Mouse (Mus musculus): Measurements from ENCODE around the gene Ptprz1. TPM values are rescaled to one million over a fixed set of nuclear protein-coding genes. Genes with fewer than 3 reads are reported as not detected.

The Ptprz1 gene
- total and polyA plus RNA-seq, 3 experiments = not detected

GRCm38 (mm10) chr6:23048836-23049235 is 173.5 kb downstream of the Ptprz1 start:
- H3K79me2 ChIP-seq (replicated peaks; ENCODE audit: control insufficient read depth, extremely low read depth, insufficient read depth, poor library complexity, severe bottlenecking) = no peaks in the 10 kb centered on the region
- no peak overlapping the region for H3K4me3 ChIP-seq (replicated peaks in 1 of 3; ENCODE audit: low read depth in 2 of 3, low read length in 2 of 3, poor library complexity in 1 of 3)
- H3K36me3 ChIP-seq (replicated peaks in 1 of 2; ENCODE audit: control insufficient read depth in 1 of 2, insufficient read depth in 1 of 2, low read length in 1 of 2) = no peaks in the 10 kb centered on the region
- in situ Hi-C loops (cut with MboI; ENCODE audit: low pct_ligation_motif_present, low pct_unique_long_range_greater_than_20kb, low sequenced_read_pairs) (no loop called here), dilution Hi-C loops (cut with MboI; ENCODE audit: extremely low pct_ligation_motif_present, extremely low pct_unique_long_range_greater_than_20kb, low sequenced_read_pairs) (no loop called here)
- H3K9me3 ChIP-seq (replicated peaks; ENCODE audit: low read length) = no peaks in the 10 kb centered on the region
- DNase-seq (ENCODE audit: extremely low read depth) = no peak
- H3K9ac ChIP-seq (ENCODE audit: insufficient read depth, low read depth) = no peak overlapping the region
- no peaks in the 10 kb centered on the region for H3K4me1 ChIP-seq (ENCODE audit: control insufficient read depth in 1 of 2, insufficient read depth in 2 of 2)
- no peak for TF ChIP-seq MXI1 (IDR thresholded peaks at IDR 0.05; ENCODE audit: low read depth, low read length)
- H3K27me3 ChIP-seq (replicated peaks) = no peaks in the 10 kb centered on the region
- H3K4me2 ChIP-seq (ENCODE audit: insufficient read depth, low read depth, poor library complexity, severe bottlenecking) = no peak overlapping the region
- no peak overlapping the region for H3K27ac ChIP-seq (ENCODE audit: insufficient read depth, low read depth)

GRCm38 (mm10) chr6:23055734-23056133 is 180.4 kb downstream of the Ptprz1 start:
- dilution Hi-C loops (cut with MboI; ENCODE audit: extremely low pct_ligation_motif_present, extremely low pct_unique_long_range_greater_than_20kb, low sequenced_read_pairs) = no loop called here

GRCm38 (mm10) chr6:23076060-23076459 is 200.8 kb downstream of the Ptprz1 start:
- DNase-seq (ENCODE audit: extremely low read depth) = no peak
- H3K27me3 ChIP-seq (replicated peaks) = no peaks in the 10 kb centered on the region
- no peak overlapping the region for H3K4me2 ChIP-seq (ENCODE audit: insufficient read depth, low read depth, poor library complexity, severe bottlenecking)
- H3K9ac ChIP-seq (ENCODE audit: insufficient read depth, low read depth) = no peak overlapping the region
- TF ChIP-seq HCFC1 (IDR thresholded peaks at IDR 0.05; ENCODE audit: low read depth, low read length) (no peak), USF2 (conservative IDR thresholded peaks at IDR 0.05; ENCODE audit: low read depth, low read length) (no peak), ELF1 (IDR thresholded peaks at IDR 0.05; ENCODE audit: low read depth, low read length) (no peak), IRF4 (IDR thresholded peaks at IDR 0.05; ENCODE audit: low read depth, low read length) (no peak), MXI1 (IDR thresholded peaks at IDR 0.05; ENCODE audit: low read depth, low read length) (no peak), JUN (IDR thresholded peaks at IDR 0.05; ENCODE audit: insufficient read depth, low read depth, low read length) (no peak), MAX (IDR thresholded peaks at IDR 0.05; ENCODE audit: low read length) (no peak), TBP (conservative IDR thresholded peaks at IDR 0.05; ENCODE audit: low read depth, low read length) (no peak), MYC (IDR thresholded peaks at IDR 0.05; ENCODE audit: low read depth, low read length) (no peak), ETS1 (conservative IDR thresholded peaks at IDR 0.05; ENCODE audit: low read depth, low read length) (no peak), SIN3A (IDR thresholded peaks at IDR 0.05; ENCODE audit: low read length) (no peak), ZNF384 (IDR thresholded peaks at IDR 0.05; ENCODE audit: low read depth, low read length) (no peak), ZKSCAN1 (IDR thresholded peaks at IDR 0.05; ENCODE audit: borderline replicate concordance, low read depth, low read length) (no peak), E2F4 (IDR thresholded peaks at IDR 0.05; ENCODE audit: insufficient replicate concordance, low read depth, low read length) (no peak), MEF2A (IDR thresholded peaks at IDR 0.05; ENCODE audit: borderline replicate concordance, low read depth, low read length) (no peak)
- no peaks in the 10 kb centered on the region for H3K36me3 ChIP-seq (replicated peaks in 1 of 2; ENCODE audit: control insufficient read depth in 1 of 2, insufficient read depth in 1 of 2, low read length in 1 of 2)
- no peak overlapping the region for H3K27ac ChIP-seq (ENCODE audit: insufficient read depth, low read depth)
- H3K4me1 ChIP-seq (ENCODE audit: control insufficient read depth in 1 of 2, insufficient read depth in 2 of 2) = no peaks in the 10 kb centered on the region
- H3K4me3 ChIP-seq (replicated peaks in 1 of 3; ENCODE audit: low read depth in 2 of 3, low read length in 2 of 3, poor library complexity in 1 of 3) = no peak overlapping the region
- H3K9me3 ChIP-seq (replicated peaks; ENCODE audit: low read length) = no peaks in the 10 kb centered on the region
- no peaks in the 10 kb centered on the region for H3K79me2 ChIP-seq (replicated peaks; ENCODE audit: control insufficient read depth, extremely low read depth, insufficient read depth, poor library complexity, severe bottlenecking)
- in situ Hi-C loops (cut with MboI; ENCODE audit: low pct_ligation_motif_present, low pct_unique_long_range_greater_than_20kb, low sequenced_read_pairs) = no loop called here
- dilution Hi-C loops (cut with MboI; ENCODE audit: extremely low pct_ligation_motif_present, extremely low pct_unique_long_range_greater_than_20kb, low sequenced_read_pairs) = no loop called here

More at GRCm38 (mm10) chr6:23055734-23056133, 180.4 kb downstream of the Ptprz1 start:
- no peak for TF ChIP-seq CTCF (conservative IDR thresholded peaks at IDR 0.05 in 1 of 2, IDR thresholded peaks at IDR 0.05 in 1 of 2; ENCODE audit: low read depth in 2 of 2, low read length in 2 of 2)
- no peak for TF ChIP-seq NRF1 (IDR thresholded peaks at IDR 0.05; ENCODE audit: low read depth, low read length)
- TF ChIP-seq CHD2 (IDR thresholded peaks at IDR 0.05; ENCODE audit: low read length) = no peak
- TF ChIP-seq GABPA (IDR thresholded peaks at IDR 0.05; ENCODE audit: insufficient replicate concordance, low read depth, low read length) = no peak
- TF ChIP-seq JUN (IDR thresholded peaks at IDR 0.05; ENCODE audit: insufficient read depth, low read depth, low read length) = no peak
- no peak for TF ChIP-seq MEF2A (IDR thresholded peaks at IDR 0.05; ENCODE audit: borderline replicate concordance, low read depth, low read length)
- TF ChIP-seq SMC3 (IDR thresholded peaks at IDR 0.05; ENCODE audit: low read depth, low read length) = no peak
- no peak for TF ChIP-seq POLR2A (IDR thresholded peaks at IDR 0.05; ENCODE audit: low read depth, low read length)
- no peak for TF ChIP-seq ZMIZ1 (IDR thresholded peaks at IDR 0.05; ENCODE audit: low read depth, low read length)
- TF ChIP-seq ZC3H11A (IDR thresholded peaks at IDR 0.05; ENCODE audit: low read depth, low read length) = no peak
- no peak for TF ChIP-seq E2F4 (IDR thresholded peaks at IDR 0.05; ENCODE audit: insufficient replicate concordance, low read depth, low read length)
- no peak for TF ChIP-seq RCOR1 (conservative IDR thresholded peaks at IDR 0.05; ENCODE audit: low read depth, low read length)
- no peak for TF ChIP-seq MAZ (IDR thresholded peaks at IDR 0.05; ENCODE audit: low read depth, low read length)
- TF ChIP-seq ZNF384 (IDR thresholded peaks at IDR 0.05; ENCODE audit: low read depth, low read length) = no peak
- Histone ChIP-seq H3K4me1 (ENCODE audit: control insufficient read depth in 1 of 2, insufficient read depth in 2 of 2) (no peaks in the 10 kb centered on the region), H3K27me3 (replicated peaks) (no peaks in the 10 kb centered on the region), H3K27ac (ENCODE audit: insufficient read depth, low read depth) (no peak overlapping the region), H3K36me3 (replicated peaks in 1 of 2; ENCODE audit: control insufficient read depth in 1 of 2, insufficient read depth in 1 of 2, low read length in 1 of 2) (no peaks in the 10 kb centered on the region), H3K9ac (ENCODE audit: insufficient read depth, low read depth) (no peak overlapping the region), H3K9me3 (replicated peaks; ENCODE audit: low read length) (no peaks in the 10 kb centered on the region), H3K79me2 (replicated peaks; ENCODE audit: control insufficient read depth, extremely low read depth, insufficient read depth, poor library complexity, severe bottlenecking) (no peaks in the 10 kb centered on the region), H3K4me3 (replicated peaks in 1 of 3; ENCODE audit: low read depth in 2 of 3, low read length in 2 of 3, poor library complexity in 1 of 3) (no peak overlapping the region), H3K4me2 (ENCODE audit: insufficient read depth, low read depth, poor library complexity, severe bottlenecking) (no peak overlapping the region)
- DNase-seq (ENCODE audit: extremely low read depth) = no peak
- in situ Hi-C loops (cut with MboI; ENCODE audit: low pct_ligation_motif_present, low pct_unique_long_range_greater_than_20kb, low sequenced_read_pairs) = no loop called here
